Mouse (Mus musculus) bone marrow macrophage, adult 2 months (primary cell): ENCODE results near the gene Atxn1l. TPM values are rescaled to one million over a fixed set of nuclear protein-coding genes. Genes with fewer than 3 reads are reported as not detected.

Experiments
- H3K27ac ChIP-seq: 2 replicates; pipeline ENCODE4 v1.5.1; 2012; ENCODE audit warnings: low read depth, low read length; ENCODE audit not compliant: insufficient read depth
- H3K4me1 ChIP-seq: 2 replicates; pipeline ENCODE4 v1.6.1; 2012; ENCODE audit warnings: low read length; ENCODE audit not compliant: control insufficient read depth, insufficient read depth
- H3K4me3 ChIP-seq: 2 replicates; pipeline ENCODE4 v1.5.1; 2012; ENCODE audit warnings: mild to moderate bottlenecking, low read length, moderate library complexity; ENCODE audit not compliant: insufficient read depth
- CTCF ChIP-seq: IDR thresholded peaks from 2 replicates; pipeline ENCODE4 v1.5.1; 2012; ENCODE audit warnings: low read depth, mild to moderate bottlenecking, low read length, moderate library complexity
- POLR2A ChIP-seq: IDR thresholded peaks from 2 replicates; pipeline ENCODE4 v1.6.1; 2012; ENCODE audit warnings: mild to moderate bottlenecking, low read depth, low read length, borderline replicate concordance
- polyA plus RNA-seq: library from polyadenylated mRNA; stranded (reverse); fragments of >200 nt; gene quantifications from 2 replicates; pipeline ENCODE4 v1.2.4, GENCODE M21; 2012; ENCODE audit not compliant: missing spikeins, insufficient read depth, insufficient read length

Atxn1l gene
- polyA plus RNA-seq, 1 experiment = 21.0 TPM

GRCm38 (mm10) chr8:109698477-109698876, 39.1 kb downstream of the Atxn1l start:
- TF ChIP-seq POLR2A (no peak), CTCF (no peak)
- peaks cover 4% of the 10 kb centered on the region for H3K4me1 ChIP-seq
- no peak overlapping the region for H3K4me3 ChIP-seq
- H3K27ac ChIP-seq = no peak overlapping the region

GRCm38 (mm10) chr8:109697754-109698153, 39.8 kb downstream of the Atxn1l start:
- Histone ChIP-seq H3K27ac (no peak overlapping the region), H3K4me3 (no peak overlapping the region)
- TF ChIP-seq CTCF (no peak), POLR2A (no peak)

GRCm38 (mm10) chr8:109694154-109694553, 43.4 kb downstream of the Atxn1l start:
- TF ChIP-seq POLR2A = no peak
- TF ChIP-seq CTCF = no peak
- Histone ChIP-seq H3K4me3 (no peak overlapping the region), H3K27ac (no peak overlapping the region), H3K4me1 (peaks cover 8% of the 10 kb centered on the region)

More at GRCm38 (mm10) chr8:109697754-109698153, 39.8 kb downstream of the Atxn1l start:
- peaks cover 4% of the 10 kb centered on the region for H3K4me1 ChIP-seq

GRCm38 (mm10) chr8:109693146-109693900, 44.2 kb downstream of the Atxn1l start, which contains the start of gene Ist1:
Gene Ist1, minus strand, starts transcription at chr8:109693260.
- H3K4me3 ChIP-seq = peak within 1 kb of the TSS; percentile 84
- H3K4me1 ChIP-seq = peaks cover 9% of the 10 kb centered on the region
- peak within 1 kb of the TSS; percentile 30; the same call in 1 of the 2 replicates for H3K27ac ChIP-seq
- no peak for TF ChIP-seq CTCF
- no peak for TF ChIP-seq POLR2A

- TF ChIP-seq CTCF (no peak), POLR2A (no peak)
- H3K27ac ChIP-seq = peak overlapping the region; percentile 30; the same call in 1 of the 2 replicates
- H3K4me3 ChIP-seq = peak overlapping the region; percentile 84
- H3K4me1 ChIP-seq = peaks cover 15% of the 10 kb centered on the region
Measured at GRCm38 (mm10) chr8:109692443-109693145, 44.9 kb downstream of the Atxn1l start.

GRCm38 (mm10) chr8:109691769-109692168, 45.8 kb downstream of the Atxn1l start:
- no peak for TF ChIP-seq POLR2A
- TF ChIP-seq CTCF = no peak
- peaks cover 20% of the 10 kb centered on the region for H3K4me1 ChIP-seq
- H3K27ac ChIP-seq = no peak overlapping the region
- peak overlapping the region; percentile 23; the same call in 1 of the 2 replicates for H3K4me3 ChIP-seq

- peaks cover 36% of the 10 kb centered on the region for H3K4me1 ChIP-seq
- H3K27ac ChIP-seq = no peak overlapping the region
- H3K4me3 ChIP-seq = no peak overlapping the region
- TF ChIP-seq CTCF = no peak
- TF ChIP-seq POLR2A = no peak
Measured at GRCm38 (mm10) chr8:109687248-109687647, 50.3 kb downstream of the Atxn1l start.

- Histone ChIP-seq H3K4me3 (no peak overlapping the region), H3K4me1 (peaks cover 27% of the 10 kb centered on the region), H3K27ac (peak overlapping the region; percentile 68)
- TF ChIP-seq POLR2A (no peak), CTCF (no peak)
Measured at GRCm38 (mm10) chr8:109682120-109682519, 55.4 kb downstream of the Atxn1l start.

GRCm38 (mm10) chr8:109681535-109681934, 56.0 kb downstream of the Atxn1l start:
- H3K27ac ChIP-seq = peak overlapping the region; percentile 56
- peaks cover 26% of the 10 kb centered on the region for H3K4me1 ChIP-seq
- no peak for TF ChIP-seq POLR2A
- no peak for TF ChIP-seq CTCF
- H3K4me3 ChIP-seq = no peak overlapping the region

Other genes starting within 250 kb of the Atxn1l start
- not detected in 2 replicates for gene Pmfbp1, start 243.7 kb downstream of the Atxn1l start, polyA plus RNA-seq
- 29.8 and 32.9 TPM in 2 replicates for gene Dhx38, start 171.9 kb downstream of the Atxn1l start, polyA plus RNA-seq
- 12.7 and 16.7 TPM in 2 replicates for gene Txnl4b, start 171.8 kb downstream of the Atxn1l start, polyA plus RNA-seq
- 0.74 TPM in 1 of 2 replicates, not detected in the other for gene Hp, start 158.6 kb downstream of the Atxn1l start, polyA plus RNA-seq
- gene Dhodh, start 129.1 kb downstream of the Atxn1l start, polyA plus RNA-seq = 7.4 and 9.4 TPM in 2 replicates
- not detected in 2 replicates for gene Pkd1l3, start 123.2 kb downstream of the Atxn1l start, polyA plus RNA-seq
- gene Ist1, start 44.5 kb downstream of the Atxn1l start, polyA plus RNA-seq = 74.0 and 80.9 TPM in 2 replicates
- 7.7 and 11.6 TPM in 2 replicates for gene Zfp821, start 32.2 kb downstream of the Atxn1l start, polyA plus RNA-seq
- gene Ap1g1, start 40.8 kb upstream of the Atxn1l start, polyA plus RNA-seq = 80.9 and 91.2 TPM in 2 replicates
- gene Phlpp2, start 130.8 kb upstream of the Atxn1l start, polyA plus RNA-seq = 2.8 and 4.0 TPM in 2 replicates
- gene Marveld3, start 224.5 kb upstream of the Atxn1l start, polyA plus RNA-seq = not detected in 2 replicates